ENCODE assay signal across 24 mouse cellular contexts in genomic region chr1:91851300-91851699, GRCm38 (mm10). TPM values are rescaled to one million over a fixed set of nuclear protein-coding genes. Genes with fewer than 3 reads are reported as not detected.
DNase-seq lines count a peak whose midpoint lies in the region; ATAC-seq and TF ChIP-seq lines count a peak whose summit lies in the region.
"Had no signal": no experiment of that assay in that cellular context is flagged by ENCODE, and none has a peak within 500 bp of the region (broad histone marks: within the 10 kb centered on the region; RNA-seq: fewer than 3 reads in every experiment).

No protein-coding gene starts in this region.

- no peak overlapping the region for H3K4me2 ChIP-seq in heart, embryonic 11.5 days
- H3K4me2 ChIP-seq in kidney, postnatal 0 days (ENCODE audit: low read length): no peak overlapping the region
- H3K4me2 ChIP-seq in kidney, embryonic 14.5 days (replicated peaks; ENCODE audit: low read depth, low read length): no peak overlapping the region
- H3K4me2 ChIP-seq in lung, embryonic 16.5 days (ENCODE audit: low read depth, low read length): no peak overlapping the region
- H3K4me2 ChIP-seq: forebrain, embryonic 13.5 days; hindbrain, embryonic 14.5 days had no signal

- WGBS in heart, embryonic 11.5 days (ENCODE audit: insufficient replicate concordance): 77% methylated on average over 7 of the region's 7 CpGs
- WGBS in kidney, postnatal 0 days: 69% methylated on average over 7 of the region's 7 CpGs
- 80% methylated on average over 7 of the region's 7 CpGs for WGBS in kidney, embryonic 14.5 days
- WGBS in lung, embryonic 16.5 days: 75% methylated on average over 7 of the region's 7 CpGs

- peak; percentile 94 for DNase-seq in heart, adult 11 months
- DNase-seq in heart, postnatal 4 days: peak; percentile 43
- DNase-seq in heart, postnatal 25 days (ENCODE audit: low spot score): no peak
- DNase-seq in kidney, postnatal 0 days (ENCODE audit: low spot score): no peak
- no peak for DNase-seq in lung, adult 18-20 months
- DNase-seq: adrenal gland, postnatal 10 days; adrenal gland, postnatal 36 days; cerebellum, adult 18-20 months; cerebellum, adult 9-10 months; cerebellum, postnatal 14 days; gastrocnemius, postnatal 10 days; gastrocnemius, postnatal 36 days had no signal

- H3K9ac ChIP-seq in heart, embryonic 11.5 days (ENCODE audit: low read depth, low read length): no peak overlapping the region
- no peak overlapping the region for H3K9ac ChIP-seq in kidney, postnatal 0 days (ENCODE audit: low read depth, low read length)
- no peak overlapping the region for H3K9ac ChIP-seq in kidney, embryonic 14.5 days (ENCODE audit: low read depth, low read length)
- no peak overlapping the region for H3K9ac ChIP-seq in lung, embryonic 16.5 days (ENCODE audit: low read length)
- H3K9ac ChIP-seq: forebrain, embryonic 13.5 days; hindbrain, embryonic 14.5 days had no signal

- TF ChIP-seq CTCF in kidney, postnatal 0 days (IDR thresholded peaks at IDR 0.05; ENCODE audit: low read depth): no peak

- intact Hi-C loops in heart, postnatal 25 days (cut with DNase I): no loop called here

- H3K27ac ChIP-seq in heart, embryonic 11.5 days (ENCODE audit: low read depth, low read length): no peak overlapping the region
- peak overlapping the region; percentile 31; the same call in 1 of the 2 replicates for H3K27ac ChIP-seq in kidney, postnatal 0 days
- no peak overlapping the region for H3K27ac ChIP-seq in kidney, embryonic 14.5 days (ENCODE audit: low read depth, low read length)
- H3K27ac ChIP-seq in lung, embryonic 16.5 days (ENCODE audit: low read length): no peak overlapping the region
- H3K27ac ChIP-seq: forebrain, embryonic 10.5 days; forebrain, embryonic 13.5 days; hindbrain, embryonic 10.5 days; hindbrain, embryonic 14.5 days; hindbrain, postnatal 0 days had no signal

- no peaks in the 10 kb centered on the region for H3K27me3 ChIP-seq in heart, embryonic 11.5 days (ENCODE audit: control insufficient read depth, insufficient read depth, low read length)
- no peaks in the 10 kb centered on the region for H3K27me3 ChIP-seq in kidney, postnatal 0 days (ENCODE audit: insufficient read depth, low read length)
- no peaks in the 10 kb centered on the region for H3K27me3 ChIP-seq in kidney, embryonic 14.5 days (ENCODE audit: control insufficient read depth, insufficient read depth, low read length)
- H3K27me3 ChIP-seq in lung, embryonic 16.5 days (ENCODE audit: control insufficient read depth, insufficient read depth, low read depth, low read length): no peaks in the 10 kb centered on the region
- H3K27me3 ChIP-seq: Patski had no signal

- H3K36me3 ChIP-seq in heart, embryonic 11.5 days (ENCODE audit: control insufficient read depth, insufficient read depth, low read length): no peaks in the 10 kb centered on the region
- no peaks in the 10 kb centered on the region for H3K36me3 ChIP-seq in kidney, postnatal 0 days (ENCODE audit: insufficient read depth, low read length)
- H3K36me3 ChIP-seq in kidney, embryonic 14.5 days (ENCODE audit: control insufficient read depth, insufficient read depth, low read length): no peaks in the 10 kb centered on the region
- H3K36me3 ChIP-seq in lung, embryonic 16.5 days (ENCODE audit: control insufficient read depth, insufficient read depth, low read length): no peaks in the 10 kb centered on the region
- H3K36me3 ChIP-seq: forebrain, embryonic 10.5 days; hindbrain, embryonic 10.5 days had no signal

- no peak for ATAC-seq in heart, embryonic 11.5 days (replicated peaks; ENCODE audit: insufficient number of reproducible peaks, low FRiP score, low TSS enrichment)
- no peak for ATAC-seq in kidney, postnatal 0 days (replicated peaks; ENCODE audit: low FRiP score, low read depth)
- ATAC-seq in kidney, embryonic 14.5 days (ENCODE audit: low FRiP score, low TSS enrichment): no peak
- peak; percentile 10; the same call in 1 of the 2 replicates for ATAC-seq in lung, embryonic 16.5 days (ENCODE audit: low read depth)
- ATAC-seq: forebrain, embryonic 13.5 days; forebrain, embryonic 16.5 days; hindbrain, postnatal 0 days; inflammation-experienced regulatory T-cells, adult 6 months; Patski had no signal

- H3K9me3 ChIP-seq in heart, embryonic 11.5 days (replicated peaks; ENCODE audit: control insufficient read depth, low read length): no peaks in the 10 kb centered on the region
- H3K9me3 ChIP-seq in kidney, postnatal 0 days (replicated peaks; ENCODE audit: low read length): no peaks in the 10 kb centered on the region
- 0 out of 2 replicates have a peak, but pooled peaks cover 2% of the 10 kb centered on the region for H3K9me3 ChIP-seq in kidney, embryonic 14.5 days (ENCODE audit: control insufficient read depth, low read length)
- no peaks in the 10 kb centered on the region for H3K9me3 ChIP-seq in lung, embryonic 16.5 days (ENCODE audit: control insufficient read depth, low read length)
- H3K9me3 ChIP-seq: forebrain, embryonic 10.5 days; forebrain, embryonic 13.5 days; hindbrain, embryonic 10.5 days had no signal

- H3K4me3 ChIP-seq in heart, embryonic 11.5 days (ENCODE audit: low read depth, low read length): no peak overlapping the region
- H3K4me3 ChIP-seq in kidney, postnatal 0 days (replicated peaks; ENCODE audit: low read depth, low read length): no peak overlapping the region
- no peak overlapping the region for H3K4me3 ChIP-seq in kidney, embryonic 14.5 days (ENCODE audit: low read length)
- no peak overlapping the region for H3K4me3 ChIP-seq in lung, embryonic 16.5 days (ENCODE audit: low read length)
- H3K4me3 ChIP-seq: forebrain, embryonic 10.5 days; forebrain, embryonic 13.5 days; hindbrain, embryonic 10.5 days had no signal

- no peaks in the 10 kb centered on the region for H3K4me1 ChIP-seq in heart, embryonic 11.5 days (ENCODE audit: control insufficient read depth, insufficient read depth, low read length)
- no peaks in the 10 kb centered on the region for H3K4me1 ChIP-seq in kidney, postnatal 0 days (replicated peaks; ENCODE audit: insufficient read depth, low read length)
- H3K4me1 ChIP-seq in kidney, embryonic 14.5 days (ENCODE audit: control insufficient read depth, insufficient read depth, low read length): 0 out of 2 replicates have a peak, but pooled peaks cover 4% of the 10 kb centered on the region
- H3K4me1 ChIP-seq in lung, embryonic 16.5 days (replicated peaks; ENCODE audit: control insufficient read depth, insufficient read depth, low read length): no peaks in the 10 kb centered on the region
- H3K4me1 ChIP-seq: forebrain, embryonic 10.5 days; forebrain, embryonic 13.5 days; hindbrain, embryonic 10.5 days had no signal

RNA-seq across cellular contexts. Expression of gene Twist2, which starts 50.0 kb away (rescaled TPM):
- 5.2 and 6.5 TPM in 2 replicates for polyA plus RNA-seq in heart, embryonic 11.5 days (2014; fragmentation: Nextera tagmentation; extraction: Ambion mirVana)
- 1 to 10 TPM; 3.7 to 4.1 TPM for total RNA-seq in heart, postnatal 4 days (2021)
- 1 to 10 TPM; 1.2 to 1.9 TPM for total RNA-seq in heart, postnatal 25 days (2021)
- 4.4 TPM in 2 replicates for polyA plus RNA-seq in kidney, postnatal 0 days (2015; fragmentation: Nextera tagmentation; extraction: Ambion mirVana)
- 8.0 and 10.2 TPM in 2 replicates for polyA plus RNA-seq in kidney, embryonic 14.5 days (2014; fragmentation: Nextera tagmentation; extraction: Ambion mirVana)
- 6.8 and 7.2 TPM in 2 replicates for polyA plus RNA-seq in lung, embryonic 16.5 days (2015; fragmentation: Nextera tagmentation; extraction: Ambion mirVana)
- total RNA-seq: granulocyte monocyte progenitor cell, adult 5-6 weeks had no signal
- polyA plus RNA-seq: inflammation-experienced regulatory T-cells, adult 6 months had no signal

Comparison
In these comparisons a context has a peak if more than half of its experiments do, and no peak if none do; other contexts are left out.
1. DNase-seq: peak in heart, adult 11 months (single experiment) and heart, postnatal 4 days (single experiment); none in heart, postnatal 25 days (single experiment), kidney, postnatal 0 days (single experiment) and lung, adult 18-20 months (0 of 2).